Mouse (Mus musculus) mature B cell (primary cell): ENCODE data around the gene Icam1.
"Not testable (repeated sequence)": the region's sequence is repeated elsewhere in the genome, so short reads cannot be mapped to it uniquely, and the experiment has no call there.

Experiments
- in situ Hi-C: fragments of 300-500 bp; cut with MboI; formaldehyde crosslinking; loops from 2 replicates; pipeline ENCODE4 v1.14.3; 2019

Icam1 gene

DNA sequence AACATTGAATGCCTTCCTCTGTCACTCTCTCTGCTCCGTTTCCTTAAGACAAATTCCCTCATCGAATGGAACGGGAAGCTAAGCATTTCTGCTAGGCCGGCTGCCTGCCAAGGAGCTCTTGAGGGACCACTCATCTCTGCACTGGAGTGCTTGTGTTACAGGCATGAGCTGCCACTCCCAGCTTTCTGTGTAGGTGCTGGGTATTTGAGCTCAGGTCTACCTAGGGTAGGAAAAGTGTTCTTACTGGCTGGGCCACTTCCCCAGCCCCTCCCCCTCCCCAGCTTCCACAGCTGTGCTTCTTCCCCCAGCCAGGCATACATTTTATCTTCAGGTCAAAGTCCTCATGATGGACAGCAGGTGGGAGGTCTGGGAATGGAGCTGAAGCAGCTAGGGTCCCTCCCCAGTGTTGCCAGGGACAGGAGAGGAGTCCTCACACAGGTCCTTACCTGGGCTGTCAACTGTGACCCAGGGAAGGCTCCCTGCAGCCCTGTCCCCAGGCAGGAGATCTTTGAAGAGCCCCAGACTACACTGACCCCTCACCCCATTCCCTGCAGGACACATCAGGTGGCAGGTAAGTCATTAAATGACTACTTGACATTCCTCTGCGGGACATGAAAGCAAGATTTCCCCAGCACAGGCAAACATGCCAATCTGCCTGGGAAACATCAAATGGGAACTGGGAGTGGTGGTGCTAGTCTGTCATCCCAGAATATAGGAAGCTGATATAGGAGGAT is 22.5 kb upstream of the Icam1 start:
- in situ Hi-C loops: no loop called here

DNA sequence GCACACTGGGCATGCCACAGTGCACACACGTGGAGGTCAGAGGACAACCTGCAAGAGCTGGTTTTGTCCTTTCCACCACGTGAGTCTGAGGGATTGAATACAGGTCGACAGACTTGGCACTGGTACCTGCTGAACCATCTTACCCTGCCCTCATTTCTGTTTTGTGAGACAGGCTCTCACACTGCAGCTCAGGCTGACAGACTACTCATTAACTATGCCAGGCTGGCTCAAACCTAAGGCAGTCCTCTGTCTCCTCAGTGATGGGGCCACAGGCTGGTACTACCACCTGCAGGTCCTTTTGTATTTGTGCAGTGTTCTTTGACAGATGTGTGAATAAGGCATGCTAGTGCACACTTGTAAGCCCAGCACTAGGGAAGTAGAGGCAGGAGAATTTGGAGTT is 20.7 kb upstream of the Icam1 start:
- in situ Hi-C loops: no loop called here

DNA sequence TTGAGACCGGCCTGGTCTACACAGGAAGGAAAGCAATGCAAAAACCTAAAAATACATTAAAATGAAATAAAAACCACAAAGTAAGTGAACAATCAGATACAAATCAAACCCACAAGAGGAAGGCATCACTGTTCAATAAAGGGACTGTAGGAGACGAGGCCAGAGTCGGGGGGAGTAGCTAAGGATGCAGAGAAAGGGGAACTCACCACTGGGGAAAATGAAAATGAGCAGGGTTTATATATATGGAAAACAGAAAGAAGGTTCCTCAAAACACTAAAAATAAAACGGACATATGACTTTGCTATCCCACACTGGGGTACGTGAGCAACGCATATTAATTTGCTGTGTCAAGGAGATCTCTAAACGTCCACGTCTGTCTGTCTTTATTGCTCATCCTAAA is 18.7 kb upstream of the Icam1 start:
- in situ Hi-C loops: no loop called here

DNA sequence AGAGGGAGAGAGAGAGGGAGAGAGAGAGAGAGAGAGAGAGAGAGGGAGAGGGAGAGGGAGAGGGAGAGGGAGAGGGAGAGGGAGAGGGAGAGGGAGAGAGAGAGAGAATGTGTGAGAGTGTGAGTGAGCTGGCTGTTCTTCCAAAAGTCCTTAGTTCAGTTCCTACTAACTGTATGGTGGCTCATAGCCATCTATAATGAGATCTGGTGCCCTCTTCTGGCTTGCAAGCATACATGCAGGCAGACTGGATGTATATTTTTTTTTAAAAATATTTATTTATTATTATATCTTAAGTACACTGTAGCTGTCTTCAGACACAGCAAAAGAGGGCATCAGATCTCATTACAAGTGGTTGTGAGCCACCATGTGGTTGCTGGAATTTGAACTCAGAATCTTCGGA is 17.4 kb upstream of the Icam1 start:
- in situ Hi-C loops: not testable (repeated sequence)

DNA sequence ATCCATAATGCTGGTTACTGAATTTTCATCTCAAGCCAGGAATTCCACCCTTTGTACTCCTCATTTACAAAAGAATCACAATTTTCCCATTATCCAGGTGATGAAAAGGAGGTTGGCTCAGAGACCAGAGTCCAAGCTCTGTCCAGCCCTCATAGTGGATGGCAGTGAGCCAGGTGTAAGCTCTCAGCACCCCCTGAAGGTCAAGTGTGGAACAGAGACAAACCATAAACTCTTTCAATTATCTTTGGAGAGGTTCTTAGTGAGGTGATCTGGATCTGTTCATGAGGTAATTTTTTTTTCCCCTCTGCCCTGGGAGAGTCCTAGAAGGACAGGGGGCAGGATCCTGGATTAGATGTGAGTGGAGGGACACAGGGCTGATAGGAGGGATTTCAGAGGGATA is 15.0 kb upstream of the Icam1 start:
- in situ Hi-C loops: loop anchor here (10.0 to 25.0 kb wide), 2 partner anchors 106 to 136 kb away; partner anchors contain the start of genes Cdc37, Eif3g and Tyk2

DNA sequence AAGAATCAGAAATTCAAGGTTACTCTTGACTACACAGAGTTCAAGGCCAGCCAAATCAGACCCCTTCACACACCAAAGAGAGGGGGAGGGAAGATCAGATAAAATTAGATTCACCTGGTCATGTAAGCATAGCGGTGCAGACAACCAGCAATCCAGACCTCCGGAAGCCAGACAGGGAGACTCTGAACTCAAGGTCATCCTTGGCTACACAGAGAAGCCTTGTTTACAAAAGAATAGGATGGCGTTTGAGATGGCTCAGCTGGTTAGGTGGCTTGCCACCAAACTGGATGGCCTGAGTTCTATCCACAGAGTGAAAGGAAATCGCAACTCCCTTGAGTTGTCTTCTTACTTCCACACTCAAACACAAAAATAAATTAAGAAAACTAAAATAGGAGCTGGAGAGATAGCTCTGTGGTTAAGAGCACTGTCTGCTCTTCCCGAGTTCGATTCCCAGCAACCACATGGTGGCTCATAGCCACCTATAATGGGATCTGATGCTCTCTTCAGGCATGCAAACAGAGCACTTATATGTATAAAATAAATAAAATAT is 14.1 kb upstream of the Icam1 start:
- in situ Hi-C loops: loop anchor here (10.0 to 25.0 kb wide), 2 partner anchors 107 to 136 kb away; partner anchors contain the start of genes Cdc37, Eif3g and Tyk2

DNA sequence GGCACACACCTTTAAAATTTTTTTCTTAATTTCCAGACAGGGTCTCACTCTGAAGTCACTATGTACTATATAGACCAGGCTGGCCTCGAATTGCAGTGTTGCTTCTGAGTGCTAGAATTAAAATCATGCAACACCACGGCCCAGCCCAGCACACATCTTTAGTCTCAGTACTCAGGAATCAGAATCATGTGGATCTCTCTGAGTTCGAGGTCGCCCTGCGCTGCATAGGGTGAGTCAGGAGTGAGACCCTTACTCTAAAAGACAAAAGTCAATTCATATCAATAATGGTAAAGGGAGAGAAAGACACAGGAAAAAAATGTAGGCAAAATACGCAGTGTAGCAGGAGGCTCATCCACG is 13.5 kb upstream of the Icam1 start:
- in situ Hi-C loops: loop anchor here (10.0 to 25.0 kb wide), 2 partner anchors 107 to 135 kb away; partner anchors contain the start of genes Cdc37, Eif3g and Tyk2

DNA sequence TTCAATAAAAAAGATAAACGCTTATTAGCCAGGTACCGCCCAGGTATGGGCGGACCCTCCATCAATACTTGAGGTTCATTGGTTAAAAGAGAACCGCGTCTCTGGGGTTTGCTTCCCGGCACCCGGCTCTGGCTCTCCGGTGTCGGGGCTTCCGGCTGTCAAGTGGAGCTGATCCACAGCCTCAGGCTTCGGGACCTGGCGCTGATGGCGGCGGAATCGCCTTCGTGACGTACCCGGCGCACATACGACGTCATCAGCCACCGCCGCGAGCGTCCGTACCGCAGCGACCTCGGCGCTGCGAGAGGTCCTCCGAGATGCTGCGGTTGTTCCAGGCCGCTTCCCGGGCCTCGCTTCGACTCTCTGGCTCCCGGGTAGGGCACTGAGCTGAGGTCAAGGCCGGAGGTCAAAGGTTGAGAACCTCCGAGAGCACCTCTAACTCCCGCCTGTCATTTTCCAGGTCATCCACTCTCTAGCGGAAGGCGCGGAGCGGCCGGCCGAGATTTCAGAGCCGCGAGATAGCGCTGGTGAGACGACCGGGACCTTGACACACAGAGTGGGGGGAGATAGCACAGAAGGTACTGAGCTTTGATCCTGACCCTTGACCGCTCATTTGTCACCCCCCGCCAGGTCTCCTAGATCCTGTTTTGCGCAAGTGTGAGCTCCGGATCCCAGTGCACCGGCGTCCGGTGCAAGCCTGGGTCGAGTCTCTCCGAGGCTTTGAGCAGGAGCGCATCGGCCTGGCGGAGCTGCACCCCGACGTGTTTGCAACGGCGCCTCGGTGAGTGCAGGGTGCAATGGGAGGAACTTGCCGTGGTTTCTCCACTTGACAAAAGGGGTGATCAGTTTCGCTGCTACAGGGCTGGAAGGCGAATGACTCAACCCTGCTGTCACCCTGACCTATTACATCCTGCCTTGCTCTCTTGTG is 12.9 kb upstream of the Icam1 start, which contains the start of gene Mrpl4:
TSS of gene Mrpl4 (plus strand) at position 112 of the 925 bp plus-strand sequence.
- in situ Hi-C loops: loop anchor here (10.0 to 25.0 kb wide), 2 partner anchors 108 to 134 kb away; partner anchors contain the start of genes Cdc37, Eif3g and Tyk2

DNA sequence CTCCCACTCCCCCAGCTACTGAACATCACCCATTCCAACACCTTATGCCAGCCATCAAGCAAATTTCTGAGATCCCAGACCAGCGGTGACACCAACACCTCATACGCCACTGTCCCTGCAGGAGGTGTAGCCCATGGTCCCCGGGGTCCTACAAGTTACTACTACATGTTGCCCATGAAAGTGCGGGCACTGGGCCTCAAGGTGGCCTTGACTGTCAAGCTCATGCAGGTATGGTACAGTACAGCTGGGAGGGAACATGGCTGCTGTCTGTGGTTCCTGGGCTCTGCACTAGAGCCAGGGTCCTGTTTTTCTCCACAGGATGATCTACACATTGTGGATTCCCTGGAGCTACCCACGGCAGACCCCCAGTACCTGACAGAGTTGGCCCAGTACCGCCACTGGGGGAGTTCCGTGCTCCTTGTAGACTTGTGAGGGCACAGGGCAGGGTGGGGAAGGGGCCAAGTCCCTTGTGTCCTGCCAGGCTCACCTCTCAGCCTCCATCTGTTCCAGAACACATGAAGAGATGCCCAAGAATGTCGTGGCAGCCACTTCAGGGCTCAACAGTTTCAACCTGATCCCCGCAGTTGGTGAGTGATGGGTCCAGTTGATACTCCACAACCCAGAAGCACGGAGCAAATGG is 8.4 kb upstream of the Icam1 start:
- in situ Hi-C loops: loop anchor here (10.0 to 25.0 kb wide), 2 partner anchors 113 to 130 kb away; partner anchors contain the start of genes Cdc37, Eif3g and Tyk2

DNA sequence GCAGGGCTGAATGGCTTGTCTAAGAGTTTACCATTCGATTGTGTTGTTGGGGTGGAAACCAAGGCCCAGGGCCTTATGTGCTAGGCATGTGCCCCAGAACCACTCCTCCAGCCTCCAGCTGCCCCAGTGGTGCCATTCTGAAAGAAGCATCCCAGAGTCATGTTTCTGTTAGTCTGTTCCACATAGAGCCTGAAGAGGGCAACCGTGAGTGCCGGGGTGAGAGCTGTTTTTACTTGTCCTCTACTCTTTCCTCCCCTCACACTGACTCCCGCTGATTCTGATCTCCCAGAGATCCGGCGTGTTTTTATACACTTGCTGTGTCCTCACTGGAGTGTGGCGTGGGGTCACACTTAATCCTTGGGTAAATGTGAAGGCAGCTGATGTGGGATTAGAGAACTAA is 7.8 kb upstream of the Icam1 start:
- in situ Hi-C loops: loop anchor here (10.0 to 25.0 kb wide), 2 partner anchors 113 to 129 kb away; partner anchors contain the start of genes Cdc37, Eif3g and Tyk2

DNA sequence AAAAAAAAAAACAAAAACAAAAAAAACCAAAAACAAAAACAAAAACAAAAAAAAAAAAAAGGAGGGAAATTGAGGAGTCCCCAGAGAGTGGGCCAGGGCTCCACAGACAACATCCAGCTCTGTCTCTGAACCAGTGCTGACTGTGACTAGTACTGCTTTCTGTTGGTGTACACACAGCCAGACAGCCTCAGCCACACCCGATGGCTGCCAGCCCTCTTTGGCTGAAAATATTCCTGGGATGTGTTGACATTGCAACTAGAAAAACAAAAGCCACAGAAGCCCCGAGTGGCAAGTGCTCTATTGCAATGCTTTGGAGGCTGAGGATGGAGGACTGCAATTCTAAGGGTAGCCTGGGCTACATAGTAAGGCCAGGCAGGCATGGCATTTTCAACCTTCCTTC is 5.4 kb upstream of the Icam1 start:
- in situ Hi-C loops: loop anchor here (25.0 kb wide), 1 partner anchor 127 kb away; the partner anchor contains the start of genes Cdc37 and Tyk2

DNA sequence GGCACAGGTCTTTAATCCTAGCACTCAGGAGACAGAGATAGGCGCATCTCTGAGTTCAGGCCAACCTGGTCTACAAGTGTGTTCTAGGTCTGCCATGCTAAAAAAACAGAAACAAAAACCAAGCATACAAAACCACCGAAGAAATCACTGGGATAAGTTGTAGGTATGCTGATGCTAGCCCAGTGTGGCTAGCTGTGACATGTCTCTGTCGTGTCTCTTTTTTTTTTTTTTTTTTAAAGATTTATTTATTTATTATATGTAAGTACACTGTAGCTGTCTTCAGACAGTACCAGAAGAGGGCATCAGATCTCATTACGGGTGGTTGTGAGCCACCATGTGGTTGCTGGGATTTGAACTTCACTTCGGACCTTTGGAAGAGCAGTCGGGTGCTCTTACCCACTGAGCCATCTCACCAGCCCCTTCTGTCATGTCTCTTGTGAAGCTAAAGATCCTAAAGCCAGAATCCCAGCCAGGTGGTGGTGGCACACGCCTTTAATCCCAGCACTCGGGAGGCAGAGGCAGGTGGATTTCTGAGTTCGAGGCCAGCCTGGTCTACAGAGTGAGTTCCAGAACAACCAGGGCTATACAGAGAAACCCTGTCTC is 4.7 kb upstream of the Icam1 start:
- in situ Hi-C loops: loop anchor here (25.0 kb wide), 1 partner anchor 126 kb away; the partner anchor contains the start of genes Cdc37 and Tyk2

DNA sequence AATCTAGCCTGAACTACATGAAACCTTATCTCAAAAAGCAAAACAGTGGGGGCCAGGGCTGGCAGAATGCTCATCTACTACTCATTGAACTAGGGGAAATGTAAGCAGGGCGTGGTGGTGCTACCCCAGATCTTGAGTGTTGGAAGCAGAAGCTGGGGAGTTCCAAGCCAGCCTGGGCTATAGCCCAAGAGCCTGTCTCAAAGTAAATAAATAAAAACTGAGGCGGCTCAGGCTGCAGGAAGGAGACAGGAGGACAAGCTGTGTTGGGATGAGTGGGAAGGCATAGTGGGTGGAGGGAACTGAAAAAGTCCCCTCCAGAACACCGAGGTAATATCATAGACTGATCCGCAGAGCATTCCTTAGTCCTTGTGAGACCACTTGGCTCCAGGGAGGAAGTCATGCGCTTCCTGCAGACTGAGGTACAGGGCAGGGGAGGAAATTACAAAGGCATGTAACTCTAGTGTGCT is 3.9 kb upstream of the Icam1 start:
- in situ Hi-C loops: loop anchor here (25.0 kb wide), 1 partner anchor 125 kb away; the partner anchor contains the start of genes Cdc37 and Tyk2

DNA sequence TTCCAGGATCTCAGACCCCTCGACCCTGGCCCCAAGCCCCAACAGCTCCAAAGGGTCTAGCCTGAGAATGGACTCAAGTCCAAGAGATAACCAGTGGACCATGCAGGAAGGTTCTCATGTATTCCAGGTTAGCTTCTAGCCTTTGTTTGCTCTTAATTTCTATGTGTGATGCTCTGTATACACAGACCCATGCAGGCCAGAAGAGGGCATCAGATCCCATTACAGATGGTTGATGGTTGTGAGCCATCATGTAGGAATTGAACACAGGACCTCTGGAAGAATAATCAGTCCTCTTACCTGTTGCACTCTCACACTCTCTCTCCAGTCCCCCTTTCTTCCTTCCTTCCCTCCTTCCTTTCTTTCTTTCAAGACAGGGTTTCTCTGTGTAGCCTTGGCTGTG is 3.4 kb upstream of the Icam1 start:
- in situ Hi-C loops: loop anchor here (25.0 kb wide), 1 partner anchor 125 kb away; the partner anchor contains the start of genes Cdc37 and Tyk2

DNA sequence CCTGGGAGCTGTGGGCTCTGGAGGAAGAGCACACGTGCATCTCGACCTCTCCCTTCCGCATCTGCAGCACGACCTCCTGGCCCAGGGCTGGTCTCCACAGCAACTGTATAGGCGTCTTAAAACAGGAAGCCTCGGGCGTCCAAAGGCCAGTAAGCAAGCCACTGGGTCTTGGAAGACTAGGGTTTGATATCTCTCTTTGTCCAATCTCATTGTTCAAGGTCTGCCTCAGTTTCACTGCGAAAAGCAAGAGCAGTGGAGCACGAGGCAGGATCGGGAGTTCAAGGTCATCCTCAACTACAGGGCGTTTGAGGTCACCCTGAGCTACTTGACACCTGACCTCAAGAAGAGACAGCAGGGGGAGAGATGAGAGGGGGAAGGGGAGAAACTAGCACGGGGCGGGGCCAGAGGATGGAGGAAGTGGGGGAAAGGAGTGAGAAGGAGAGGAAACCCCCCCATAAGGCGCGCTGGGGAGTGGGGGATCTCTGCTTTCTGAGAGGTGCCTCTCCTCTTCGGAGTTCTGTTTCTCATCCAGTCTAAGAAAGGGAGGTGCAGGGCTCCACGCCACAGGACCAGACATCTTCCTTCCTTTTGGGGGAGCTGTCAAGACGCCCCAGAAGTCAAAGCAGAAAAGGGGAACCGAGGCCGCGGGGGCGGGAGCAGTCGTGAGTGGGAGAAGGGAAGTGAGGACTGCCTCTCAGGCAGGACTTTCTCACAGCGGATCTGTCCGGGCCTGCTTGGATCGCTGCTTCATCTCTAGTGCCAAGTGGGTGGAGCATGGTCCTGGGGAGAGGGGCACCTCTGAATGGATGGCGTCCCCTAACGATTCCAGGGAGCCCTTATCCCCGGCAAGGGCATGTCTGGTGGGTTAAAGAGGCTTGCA is 854 bp upstream of the Icam1 start:
- in situ Hi-C loops: loop anchor here (25.0 kb wide), 1 partner anchor 122 kb away; the partner anchor contains the start of genes Cdc37 and Tyk2

DNA sequence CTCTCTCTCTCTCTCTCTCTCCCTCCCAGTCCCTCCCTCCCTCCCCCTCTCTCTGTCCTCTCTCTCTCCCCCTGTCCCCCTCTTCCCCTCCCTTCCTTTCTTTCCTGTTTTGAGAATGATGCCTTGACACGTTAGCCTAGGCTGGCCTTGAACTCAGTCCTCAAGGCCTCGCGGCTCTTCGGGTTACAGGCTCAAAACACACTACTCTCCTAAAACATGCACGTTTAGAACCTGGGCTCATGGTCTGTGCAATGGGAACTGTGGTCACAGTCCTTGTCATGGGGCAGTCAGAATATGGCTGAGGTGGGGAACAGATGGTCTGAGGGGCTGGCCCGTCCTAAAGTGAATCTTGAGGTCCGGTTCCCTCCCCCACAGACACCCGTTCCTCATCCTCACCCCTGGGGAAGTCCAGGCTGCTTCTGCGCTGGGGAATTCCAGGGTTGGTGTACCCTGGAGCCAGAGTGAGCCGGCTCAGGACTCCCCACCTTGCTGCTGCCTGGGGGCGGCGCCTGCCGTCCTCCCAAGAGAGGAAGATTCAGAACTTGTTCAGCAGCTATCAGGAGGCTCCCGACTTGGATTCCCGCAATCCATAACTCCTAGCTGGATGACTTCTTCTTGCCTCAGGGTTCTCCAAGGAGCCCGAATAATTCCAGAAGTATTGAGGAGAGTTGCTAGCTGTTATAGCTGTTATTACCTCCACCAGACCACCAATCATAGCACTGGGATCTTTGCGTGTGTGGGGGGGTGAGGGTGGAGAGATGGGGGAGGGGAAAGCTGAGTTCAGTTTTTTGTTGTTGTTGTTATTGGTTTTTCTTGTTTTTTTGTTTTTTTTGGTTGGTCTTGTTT is 769 bp downstream of the Icam1 start:
- in situ Hi-C loops: loop anchor here (25.0 kb wide), 1 partner anchor 121 kb away; the partner anchor contains the start of genes Cdc37 and Tyk2

DNA sequence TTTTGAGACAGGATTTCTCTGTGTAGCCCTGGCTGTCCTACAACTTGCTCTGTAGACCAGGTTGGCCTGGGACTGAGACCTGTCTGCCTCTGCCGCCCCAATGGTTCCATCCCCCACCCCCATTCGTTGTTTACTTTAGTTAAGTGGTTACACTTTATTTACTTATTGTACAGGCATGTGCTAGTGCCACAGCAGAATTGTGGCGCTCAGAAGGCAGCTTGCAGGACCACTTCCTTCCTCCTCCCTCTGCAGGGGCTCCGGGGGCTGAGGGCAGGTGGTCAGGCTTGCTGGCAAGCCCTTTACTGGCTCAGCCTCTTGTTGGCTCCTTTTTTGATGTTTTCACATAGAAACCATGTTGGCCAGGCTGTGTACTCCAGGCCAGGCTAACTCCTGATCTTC is 1.4 kb downstream of the Icam1 start:
- in situ Hi-C loops: loop anchor here (25.0 kb wide), 1 partner anchor 120 kb away; the partner anchor contains the start of genes Cdc37 and Tyk2

DNA sequence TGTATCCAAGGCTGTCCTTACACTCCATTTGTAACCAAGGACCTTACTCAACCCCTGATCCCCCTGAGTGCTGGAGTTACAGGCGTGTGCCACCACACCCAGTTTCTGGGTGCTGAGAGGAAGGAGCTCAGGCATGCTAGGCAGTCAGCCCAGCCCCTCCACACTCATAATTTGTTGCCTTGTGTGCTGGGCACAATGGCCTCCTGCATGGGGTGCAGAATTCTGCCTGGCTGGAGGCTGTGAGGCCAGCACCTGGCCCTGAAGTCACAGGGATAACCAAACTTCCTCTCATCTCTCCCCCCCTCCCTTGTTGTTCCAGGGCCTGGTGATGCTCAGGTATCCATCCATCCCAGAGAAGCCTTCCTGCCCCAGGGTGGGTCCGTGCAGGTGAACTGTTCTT is 2.8 kb downstream of the Icam1 start:
- in situ Hi-C loops: loop anchor here (25.0 kb wide), 1 partner anchor 119 kb away; the partner anchor contains the start of genes Cdc37 and Tyk2
